Mouse (Mus musculus) liver, embryonic 11.5 days (tissue): Measurements from ENCODE around the gene Prss41. TPM values are rescaled to one million over a fixed set of nuclear protein-coding genes. Genes with fewer than 3 reads are reported as not detected.
"Not testable (repeated sequence)": the region's sequence is repeated elsewhere in the genome, so short reads cannot be mapped to it uniquely, and the experiment has no call there.

Experiments used
- ATAC-seq: fragments of 200-750 bp; cut with Nextera tagmentation; replicated peaks from 2 replicates; pipeline ENCODE4 v1.8.0; 2017; ENCODE audit warnings: moderate number of reproducible peaks, mild to moderate bottlenecking, moderate TSS enrichment, moderate library complexity; ENCODE audit not compliant: low FRiP score
- DNase-seq: peaks from one replicate; pipeline ENCODE4 v3.0.0-alpha.2; 2017; ENCODE audit warnings: low spot score
- H3K27ac ChIP-seq: fragments of 300-500 bp; sonication (generic); 2 replicates; pipeline ENCODE4 v1.5.1; 2014; ENCODE audit warnings: mild to moderate bottlenecking, low read depth, low read length, control low read depth
- H3K27me3 ChIP-seq: fragments of 300-500 bp; sonication (generic); replicated peaks from 2 replicates; pipeline ENCODE4 v1.6.1; 2014; ENCODE audit warnings: low read length, mixed read lengths; ENCODE audit not compliant: control insufficient read depth, insufficient read depth
- H3K36me3 ChIP-seq: fragments of 300-500 bp; sonication (generic); 2 replicates; pipeline ENCODE4 v1.6.1; 2014; ENCODE audit warnings: mild to moderate bottlenecking, low read length, moderate library complexity, mixed read lengths; ENCODE audit not compliant: control insufficient read depth, insufficient read depth
- H3K4me1 ChIP-seq: fragments of 300-500 bp; sonication (generic); replicated peaks from 2 replicates; pipeline ENCODE4 v1.6.1; 2014; ENCODE audit warnings: low read length, mixed read lengths; ENCODE audit not compliant: control insufficient read depth, insufficient read depth
- H3K4me2 ChIP-seq: fragments of 300-500 bp; sonication (generic); 2 replicates; pipeline ENCODE4 v1.6.1; 2014; ENCODE audit warnings: mild to moderate bottlenecking, control low read depth, moderate library complexity
- H3K4me3 ChIP-seq: fragments of 300-500 bp; sonication (generic); 2 replicates; pipeline ENCODE4 v1.5.1; 2014; ENCODE audit warnings: low read depth, low read length, control low read depth
- H3K9ac ChIP-seq: fragments of 300-500 bp; sonication (generic); 2 replicates; pipeline ENCODE4 v1.6.1; 2014; ENCODE audit warnings: low read depth, low read length, control low read depth
- H3K9me3 ChIP-seq: fragments of 300-500 bp; sonication (generic); 2 replicates; pipeline ENCODE4 v1.6.1; 2016; ENCODE audit warnings: low read length, inconsistent platforms, mixed read lengths; ENCODE audit not compliant: control insufficient read depth
- WGBS: fragments of 180-500 bp; shearing (Covaris S2); extraction: QIAGEN DNeasy Blood & Tissue Kit; methylation state at CpG from one replicate; pipeline ENCODE4 v1.1.7; 2014; 5-methylcytosine and 5-hydroxymethylcytosine counted together
- polyA plus RNA-seq: library from polyadenylated mRNA; unstranded; fragments of >200 nt; fragmentation: Nextera tagmentation; extraction: Ambion mirVana; gene quantifications from 2 replicates; pipeline ENCODE4 v1.2.1, GENCODE M21; 2014

Prss41 gene
- 0.84 and 1.2 TPM in 2 replicates for polyA plus RNA-seq

DNA sequence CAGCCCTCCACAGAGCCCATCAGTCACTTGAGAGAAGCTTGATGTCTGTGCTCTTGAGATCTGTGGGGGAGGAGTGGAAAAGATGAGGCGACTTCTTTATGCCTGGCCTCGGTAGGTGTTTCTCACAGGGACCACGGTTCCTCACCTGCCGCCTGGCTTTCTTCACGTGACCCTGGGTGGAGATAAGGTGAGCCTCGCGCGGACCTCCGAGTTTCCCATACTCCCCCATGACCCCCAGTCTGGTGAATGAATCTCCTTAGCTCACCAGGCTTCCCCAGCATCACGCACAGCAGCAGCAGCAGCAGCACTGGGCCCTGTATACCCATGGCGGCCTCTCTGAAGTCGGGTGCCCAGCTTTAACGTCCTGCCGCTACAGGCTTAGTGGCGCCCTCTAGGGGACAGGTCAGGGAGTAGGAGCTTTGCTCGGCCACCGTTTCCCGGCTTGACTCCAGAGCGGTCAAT lies at the start of gene Prss41, which contains the start of gene Prss32:
Prss41 (minus strand) TSS at position 361 of the 462 bp plus-strand sequence.
Prss32 (plus strand) TSS at position 44 of the 462 bp plus-strand sequence.
- no peaks in the 10 kb centered on the region for H3K4me1 ChIP-seq
- H3K27ac ChIP-seq = no peak within 1 kb of the TSS
- no peak within 1 kb of the TSS for H3K9ac ChIP-seq
- H3K36me3 ChIP-seq = no peaks in the 10 kb centered on the region
- 18% methylated on average over 19 of the region's 19 CpGs for WGBS
- H3K27me3 ChIP-seq = no peaks in the 10 kb centered on the region
- peak within 1 kb of the TSS; percentile 60 for H3K4me2 ChIP-seq
- H3K4me3 ChIP-seq = peak within 1 kb of the TSS; percentile 27
- ATAC-seq (peak; percentile 65; the same call in 1 of the 2 replicates), DNase-seq (peak; percentile 63)
- no peaks in the 10 kb centered on the region for H3K9me3 ChIP-seq

DNA sequence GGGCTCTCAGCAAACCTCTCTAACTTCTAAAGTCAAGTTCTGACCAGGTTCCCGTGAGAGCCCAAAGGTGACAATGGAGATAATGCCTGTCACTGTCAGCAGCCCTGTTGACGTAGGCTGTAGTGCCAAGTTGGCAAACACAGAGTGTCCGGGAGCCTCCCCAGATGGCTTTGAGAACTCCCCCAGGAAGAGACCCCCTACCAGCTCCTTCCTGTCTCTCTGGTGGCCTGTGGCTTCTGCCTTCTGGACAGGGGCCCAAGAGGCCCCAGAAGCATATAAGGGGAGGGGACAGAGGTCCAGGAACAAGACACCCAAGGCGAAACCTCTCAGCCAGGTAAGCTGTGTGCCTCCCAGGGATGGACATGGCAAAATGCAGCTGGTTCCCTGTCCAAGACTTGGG lies 36.6 kb upstream of the Prss41 start, which contains the start of the genes Dcpp1 and Dcpp2:
Dcpp1 (plus strand) TSS at position 301 of the 400 bp plus-strand sequence.
Dcpp2 (plus strand) TSS at position 305 of the 400 bp plus-strand sequence.
- 49% methylated on average over 4 of the region's 4 CpGs for WGBS
- H3K4me2 ChIP-seq, H3K36me3 ChIP-seq, H3K27me3 ChIP-seq, H3K4me1 ChIP-seq, DNase-seq, H3K4me3 ChIP-seq, H3K27ac ChIP-seq, H3K9ac ChIP-seq, H3K9me3 ChIP-seq, ATAC-seq: not testable (repeated sequence)

DNA sequence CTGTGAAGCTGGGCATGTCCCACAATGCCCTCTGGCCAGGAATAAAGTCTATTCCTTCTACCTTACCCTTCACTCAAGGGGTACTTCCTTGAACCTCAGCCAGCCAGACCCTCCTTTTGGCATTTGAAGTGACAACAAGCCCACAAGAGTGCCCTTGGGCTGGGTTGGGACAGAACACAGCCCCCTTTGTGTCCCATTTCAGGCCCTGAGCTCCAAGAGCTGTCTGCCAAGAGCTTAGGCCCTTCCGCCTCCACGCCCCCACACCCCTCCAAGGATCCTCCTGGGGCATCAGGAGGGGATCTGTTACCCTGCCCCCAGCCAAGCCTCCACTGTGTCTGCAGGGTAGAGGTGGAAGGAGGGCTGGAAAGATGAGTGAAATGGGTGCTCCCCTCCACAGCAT lies 33.2 kb upstream of the Prss41 start:
- ATAC-seq (no peak), DNase-seq (no peak)
- Histone ChIP-seq H3K27me3 (no peaks in the 10 kb centered on the region), H3K4me2 (no peak overlapping the region), H3K36me3 (no peaks in the 10 kb centered on the region), H3K9me3 (no peaks in the 10 kb centered on the region), H3K4me1 (no peaks in the 10 kb centered on the region), H3K9ac (no peak overlapping the region), H3K27ac (no peak overlapping the region), H3K4me3 (no peak overlapping the region)
- 81% methylated on average over 2 of the region's 2 CpGs for WGBS

DNA sequence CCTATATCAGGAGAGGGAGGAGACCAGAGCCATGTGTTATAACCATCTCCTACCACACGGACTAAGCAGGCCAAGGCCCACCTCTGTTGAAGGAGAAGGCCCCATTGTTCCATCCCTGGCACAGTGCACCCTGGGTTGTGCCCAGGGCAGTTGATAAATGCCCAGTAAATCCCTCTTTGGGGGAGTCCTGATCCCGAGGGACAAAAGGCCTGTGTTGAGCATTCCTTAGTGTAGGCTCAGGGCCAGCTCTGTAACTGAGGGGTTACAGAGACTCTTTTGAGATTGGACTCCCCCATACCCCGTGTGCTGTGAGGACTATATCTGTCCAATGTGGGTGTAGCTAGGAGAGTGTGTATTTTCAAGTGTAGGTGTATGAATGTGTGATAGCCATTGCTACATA lies 32.8 kb upstream of the Prss41 start:
- WGBS = 57% methylated on average over 3 of the region's 3 CpGs
- H3K36me3 ChIP-seq = no peaks in the 10 kb centered on the region
- H3K27ac ChIP-seq = no peak overlapping the region
- no peak overlapping the region for H3K9ac ChIP-seq
- H3K4me2 ChIP-seq = no peak overlapping the region
- DNase-seq (no peak), ATAC-seq (no peak)
- no peak overlapping the region for H3K4me3 ChIP-seq
- no peaks in the 10 kb centered on the region for H3K4me1 ChIP-seq
- no peaks in the 10 kb centered on the region for H3K27me3 ChIP-seq
- H3K9me3 ChIP-seq = no peaks in the 10 kb centered on the region

DNA sequence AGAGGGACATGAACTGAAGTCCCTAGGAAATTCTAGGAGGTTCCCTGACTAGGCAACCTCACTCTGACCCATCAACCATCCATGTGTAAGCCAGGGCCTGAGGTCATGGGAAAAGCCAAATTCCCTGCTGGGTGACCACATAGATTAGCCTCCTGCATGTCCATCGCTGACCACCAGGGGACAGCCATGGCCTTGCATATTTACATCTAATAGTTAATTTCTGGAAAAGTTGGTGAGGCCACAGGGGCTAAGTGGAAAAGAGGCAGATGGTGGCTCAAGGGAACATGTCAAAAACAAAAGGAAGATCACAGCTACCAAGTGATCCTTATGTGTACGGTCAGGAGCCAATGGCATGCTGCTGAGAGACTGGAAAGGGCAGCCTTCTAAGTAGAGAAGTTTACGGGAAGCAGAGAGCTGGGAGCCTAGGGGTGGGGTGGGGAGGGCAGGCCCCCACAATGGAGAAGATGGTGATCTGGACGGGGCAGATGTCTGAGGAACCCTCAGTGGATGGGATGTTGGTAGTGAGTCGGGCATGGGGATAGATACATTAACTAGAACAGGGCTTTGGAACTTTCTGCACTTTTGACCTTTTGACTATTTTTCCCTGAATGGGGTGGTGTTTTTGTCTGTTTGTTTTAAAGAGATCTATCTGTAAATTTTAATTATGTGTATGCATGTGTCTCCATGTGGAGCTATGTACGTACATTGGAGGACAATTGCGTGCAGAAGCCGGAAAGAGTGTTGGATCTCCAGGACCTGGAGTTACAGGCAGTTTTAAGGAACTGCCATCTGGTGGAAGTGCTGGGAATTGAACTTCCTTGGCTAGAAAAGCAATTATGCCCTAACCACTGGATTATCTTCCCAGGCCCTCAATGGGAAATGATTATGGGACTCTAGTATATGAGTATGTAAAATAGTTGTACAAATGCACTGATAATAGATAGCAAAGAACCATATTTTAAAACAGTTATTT lies 30.2 kb upstream of the Prss41 start:
- no peak for DNase-seq
- H3K27me3 ChIP-seq = no peaks in the 10 kb centered on the region
- no peak overlapping the region for H3K4me3 ChIP-seq
- no peaks in the 10 kb centered on the region for H3K4me1 ChIP-seq
- H3K36me3 ChIP-seq = no peaks in the 10 kb centered on the region
- 43% methylated on average over 8 of the region's 8 CpGs for WGBS
- no peak overlapping the region for H3K27ac ChIP-seq
- H3K9ac ChIP-seq = no peak overlapping the region
- H3K9me3 ChIP-seq = no peaks in the 10 kb centered on the region
- ATAC-seq = no peak
- H3K4me2 ChIP-seq = no peak overlapping the region

DNA sequence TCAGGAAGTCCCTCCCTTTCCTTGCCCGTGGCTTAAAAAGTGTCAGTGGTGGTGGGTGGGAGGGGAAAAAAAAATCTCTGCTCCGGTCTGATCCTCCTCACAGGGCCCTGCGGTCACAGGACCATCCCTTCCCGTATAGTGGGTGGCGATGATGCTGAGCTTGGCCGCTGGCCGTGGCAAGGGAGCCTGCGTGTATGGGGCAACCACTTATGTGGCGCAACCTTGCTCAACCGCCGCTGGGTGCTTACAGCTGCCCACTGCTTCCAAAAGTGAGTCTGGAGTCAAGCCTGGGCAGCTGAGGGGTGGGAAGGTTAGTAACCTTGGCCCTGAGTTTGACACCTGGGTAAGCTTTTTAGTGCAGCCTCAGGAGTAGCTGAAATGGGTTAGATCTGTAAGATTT lies 24.5 kb upstream of the Prss41 start:
- no peak overlapping the region for H3K4me3 ChIP-seq
- H3K9ac ChIP-seq = no peak overlapping the region
- no peaks in the 10 kb centered on the region for H3K9me3 ChIP-seq
- no peak overlapping the region for H3K27ac ChIP-seq
- H3K4me1 ChIP-seq = no peaks in the 10 kb centered on the region
- no peaks in the 10 kb centered on the region for H3K36me3 ChIP-seq
- no peak overlapping the region for H3K4me2 ChIP-seq
- 78% methylated on average over 11 of the region's 11 CpGs for WGBS
- DNase-seq = no peak
- H3K27me3 ChIP-seq = no peaks in the 10 kb centered on the region
- no peak for ATAC-seq

DNA sequence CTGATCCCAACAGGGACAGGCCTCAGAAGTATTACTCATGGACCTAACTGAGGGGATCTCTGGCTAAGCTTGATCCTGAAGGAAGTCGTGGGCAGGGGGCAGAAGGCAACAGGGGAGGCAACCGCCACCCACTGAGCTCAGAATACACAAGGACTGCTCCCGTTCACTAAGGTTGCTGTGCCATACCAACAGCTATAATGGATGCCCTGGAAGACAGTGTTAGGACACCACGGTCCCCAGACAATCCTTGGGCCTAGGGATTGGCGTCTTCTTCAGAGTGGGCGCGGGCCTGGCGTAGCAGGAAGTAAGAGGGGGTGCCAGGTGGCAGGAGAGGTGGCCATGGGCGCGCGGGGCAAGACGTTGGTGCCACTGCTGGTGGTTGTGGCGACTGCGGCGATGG lies 23.8 kb upstream of the Prss41 start, which contains the start of gene Prss21:
Prss21 (plus strand) TSS at position 301 of the 400 bp plus-strand sequence.
- H3K9ac ChIP-seq = no peak within 1 kb of the TSS
- H3K4me1 ChIP-seq = no peaks in the 10 kb centered on the region
- H3K4me3 ChIP-seq = no peak within 1 kb of the TSS
- no peak for DNase-seq
- no peaks in the 10 kb centered on the region for H3K36me3 ChIP-seq
- no peak within 1 kb of the TSS for H3K27ac ChIP-seq
- H3K4me2 ChIP-seq = no peak within 1 kb of the TSS
- 80% methylated on average over 15 of the region's 15 CpGs for WGBS
- no peak for ATAC-seq
- no peaks in the 10 kb centered on the region for H3K27me3 ChIP-seq
- no peaks in the 10 kb centered on the region for H3K9me3 ChIP-seq

DNA sequence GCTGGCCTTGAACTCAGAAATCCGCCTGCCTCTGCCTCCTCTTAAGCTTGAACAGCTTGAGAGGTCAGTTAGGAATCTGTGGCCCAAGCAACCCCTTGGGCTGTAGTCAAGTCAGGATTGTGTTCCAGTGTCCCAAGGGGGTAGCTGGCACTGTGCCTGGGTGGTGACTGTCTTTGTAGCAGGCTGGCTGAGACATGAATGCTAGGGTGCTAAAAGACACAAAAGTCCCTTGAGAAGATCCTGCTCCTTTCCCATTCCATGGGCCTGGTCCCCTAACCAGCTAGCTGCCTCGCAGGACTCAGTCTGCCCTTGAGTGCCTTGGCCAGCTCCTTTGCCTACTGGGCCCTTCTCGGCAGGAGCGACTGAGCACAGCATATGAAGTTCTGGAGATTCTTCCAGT lies 19.0 kb upstream of the Prss41 start:
- Histone ChIP-seq H3K4me2 (no peak overlapping the region), H3K27ac (no peak overlapping the region), H3K27me3 (no peaks in the 10 kb centered on the region; the same call in 1 of the 2 replicates), H3K9ac (no peak overlapping the region), H3K36me3 (no peaks in the 10 kb centered on the region), H3K4me3 (no peak overlapping the region), H3K9me3 (no peaks in the 10 kb centered on the region), H3K4me1 (no peaks in the 10 kb centered on the region)
- WGBS = 65% methylated on average over 4 of the region's 4 CpGs
- DNase-seq = no peak
- no peak for ATAC-seq
